Mouse (Mus musculus): ENCODE measurements around the gene Lmf2.

DNA sequence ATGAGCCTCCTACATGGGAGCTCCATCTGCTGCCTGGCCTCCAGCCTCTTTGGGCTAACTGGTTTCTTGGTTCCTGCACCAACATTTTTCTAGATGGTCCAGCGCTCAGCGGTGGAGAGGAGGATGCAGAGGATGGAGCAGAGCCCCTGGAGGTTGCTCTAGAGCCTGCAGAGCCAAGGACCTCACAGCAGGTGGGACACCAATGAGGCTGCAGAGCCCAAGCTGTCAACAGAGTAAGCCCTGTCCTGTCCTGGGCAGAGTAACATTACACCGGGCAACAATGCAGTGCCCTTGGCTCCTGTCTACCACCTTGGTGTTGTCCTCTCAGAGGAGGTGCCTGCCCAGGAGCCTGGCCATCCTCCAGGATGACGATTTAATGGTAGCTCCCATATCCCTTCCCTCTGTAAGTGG, 9.7 kb upstream of the Lmf2 start:
- TF ChIP-seq CTCF (conservative IDR thresholded peaks at IDR 0.05; ENCODE audit: low read length): no peak
- TF ChIP-seq POU5F1 (IDR thresholded peaks at IDR 0.05; ENCODE audit: borderline replicate concordance, low read length): no peak
- TF ChIP-seq NANOG (IDR thresholded peaks at IDR 0.05; ENCODE audit: borderline replicate concordance, low read length): no peak
